Mouse (Mus musculus) CH12.LX (cell line): ENCODE results near the gene Nanog. TPM values are rescaled to one million over a fixed set of nuclear protein-coding genes. Genes with fewer than 3 reads are reported as not detected.

ENCODE experiments used
- DNase-seq: peaks from one replicate; pipeline ENCODE4 v3.0.0-alpha.2; 2013; ENCODE audit errors: extremely low read depth
- H3K27ac ChIP-seq: 2 replicates; pipeline ENCODE4 v1.5.1; 2012; ENCODE audit warnings: low read depth, mild to moderate bottlenecking, control low read depth, moderate library complexity; ENCODE audit not compliant: insufficient read depth
- H3K27me3 ChIP-seq: replicated peaks from 2 replicates; pipeline ENCODE3; 2012; ENCODE audit warnings: inconsistent platforms
- H3K36me3 ChIP-seq, 2 experiments: replicated peaks in 1 of 2; 2 replicates each; pipeline versions ENCODE3 to v1.6.1; 2012; ENCODE audit warnings: inconsistent platforms in 1 of 2, low read length in 1 of 2, mild to moderate bottlenecking in 1 of 2, mixed read lengths in 1 of 2, moderate library complexity in 1 of 2; ENCODE audit not compliant: control insufficient read depth in 1 of 2, insufficient read depth in 1 of 2
- H3K4me1 ChIP-seq, 2 experiments: 2 replicates each; pipeline ENCODE4 v1.6.1; 2012; ENCODE audit warnings: inconsistent platforms in 1 of 2, moderate library complexity in 1 of 2; ENCODE audit not compliant: insufficient read depth in 2 of 2, control insufficient read depth in 1 of 2
- H3K4me2 ChIP-seq: 2 replicates; pipeline ENCODE4 v1.6.1; 2012; ENCODE audit warnings: low read depth, mild to moderate bottlenecking, control low read depth; ENCODE audit not compliant: poor library complexity, insufficient read depth, severe bottlenecking
- H3K4me3 ChIP-seq, 3 experiments: fragments of 150-350 bp in 1 of 3; sonication (generic) in 1 of 3; replicated peaks in 1 of 3; 2 replicates each; pipeline versions ENCODE3 to v1.5.1; 2011 to 2012; ENCODE audit warnings: low read depth in 2 of 3, low read length in 2 of 3, mild to moderate bottlenecking in 2 of 3, moderate library complexity in 2 of 3, control low read depth in 1 of 3, improper control_type of control experiment in 1 of 3, inconsistent platforms in 1 of 3, mixed read lengths in 1 of 3; ENCODE audit not compliant: poor library complexity in 1 of 3
- H3K79me2 ChIP-seq: replicated peaks from 2 replicates; pipeline ENCODE4 v1.6.1; 2012; ENCODE audit warnings: mild to moderate bottlenecking, moderate library complexity; ENCODE audit not compliant: control insufficient read depth, poor library complexity, insufficient read depth, severe bottlenecking; ENCODE audit errors: extremely low read depth
- H3K9ac ChIP-seq: 2 replicates; pipeline ENCODE4 v1.6.1; 2012; ENCODE audit warnings: low read depth, mild to moderate bottlenecking, control low read depth, moderate library complexity; ENCODE audit not compliant: insufficient read depth
- H3K9me3 ChIP-seq: replicated peaks from 2 replicates; pipeline ENCODE3; 2012; ENCODE audit warnings: low read length, inconsistent platforms, mixed read lengths
- BHLHE40 ChIP-seq: IDR thresholded peaks from 2 replicates; pipeline ENCODE4 v1.6.1; 2011; ENCODE audit warnings: mild to moderate bottlenecking, low read depth, low read length, improper control_type of control experiment
- CTCF ChIP-seq, 2 experiments: IDR thresholded peaks in 1 of 2; conservative IDR thresholded peaks in 1 of 2; 2 replicates each; pipeline ENCODE4 v1.5.1; 2011 to 2012; ENCODE audit warnings: low read depth in 2 of 2, low read length in 2 of 2, improper control_type of control experiment in 1 of 2, inconsistent platforms in 1 of 2, mild to moderate bottlenecking in 1 of 2, moderate library complexity in 1 of 2
- EP300 ChIP-seq: IDR thresholded peaks from 2 replicates; pipeline ENCODE4 v1.6.1; 2011; ENCODE audit warnings: low read length, improper control_type of control experiment
- GABPA ChIP-seq: IDR thresholded peaks from 2 replicates; pipeline ENCODE4 v1.6.1; 2012; ENCODE audit warnings: low read depth, low read length, improper control_type of control experiment, inconsistent platforms; ENCODE audit not compliant: insufficient replicate concordance
- HCFC1 ChIP-seq: IDR thresholded peaks from 2 replicates; pipeline ENCODE4 v1.6.1; 2012; ENCODE audit warnings: low read depth, mild to moderate bottlenecking, inconsistent platforms, low read length, improper control_type of control experiment
- JUN ChIP-seq: IDR thresholded peaks from 2 replicates; pipeline ENCODE4 v1.6.1; 2011; ENCODE audit warnings: low read depth, mild to moderate bottlenecking, low read length, improper control_type of control experiment, moderate library complexity; ENCODE audit not compliant: insufficient read depth
- MAFK ChIP-seq: IDR thresholded peaks from 2 replicates; pipeline ENCODE4 v1.6.1; 2011; ENCODE audit warnings: low read length, improper control_type of control experiment; ENCODE audit not compliant: insufficient replicate concordance
- MAX ChIP-seq: IDR thresholded peaks from 2 replicates; pipeline ENCODE4 v1.6.1; 2011; ENCODE audit warnings: low read length, improper control_type of control experiment
- MAZ ChIP-seq: IDR thresholded peaks from 2 replicates; pipeline ENCODE4 v1.6.1; 2012; ENCODE audit warnings: low read depth, mild to moderate bottlenecking, inconsistent platforms, low read length, improper control_type of control experiment, moderate library complexity
- MEF2A ChIP-seq: IDR thresholded peaks from 2 replicates; pipeline ENCODE4 v1.6.1; 2014; ENCODE audit warnings: low read depth, mild to moderate bottlenecking, inconsistent platforms, low read length, improper control_type of control experiment, borderline replicate concordance
- MXI1 ChIP-seq: IDR thresholded peaks from 2 replicates; pipeline ENCODE4 v1.6.1; 2011; ENCODE audit warnings: mild to moderate bottlenecking, low read depth, low read length, improper control_type of control experiment
- NRF1 ChIP-seq: IDR thresholded peaks from 2 replicates; pipeline ENCODE4 v1.6.1; 2014; ENCODE audit warnings: low read depth, mild to moderate bottlenecking, inconsistent platforms, low read length, improper control_type of control experiment, moderate library complexity
- PAX5 ChIP-seq: IDR thresholded peaks from 2 replicates; pipeline ENCODE4 v1.6.1; 2012; ENCODE audit warnings: low read length, inconsistent platforms, mixed read lengths
- POLR2AphosphoS2 ChIP-seq: IDR thresholded peaks from 2 replicates; pipeline ENCODE4 v1.6.1; 2011; ENCODE audit warnings: low read depth, low read length, improper control_type of control experiment
- RAD21 ChIP-seq: IDR thresholded peaks from 2 replicates; pipeline ENCODE4 v1.6.1; 2011; ENCODE audit warnings: low read depth, mild to moderate bottlenecking, low read length, improper control_type of control experiment, moderate library complexity
- RCOR1 ChIP-seq: conservative IDR thresholded peaks from 2 replicates; pipeline ENCODE4 v1.6.1; 2012; ENCODE audit warnings: low read depth, mild to moderate bottlenecking, inconsistent platforms, low read length, improper control_type of control experiment
- SMC3 ChIP-seq: IDR thresholded peaks from 2 replicates; pipeline ENCODE4 v1.6.1; 2011; ENCODE audit warnings: low read depth, low read length, improper control_type of control experiment
- ZC3H11A ChIP-seq: IDR thresholded peaks from 2 replicates; pipeline ENCODE4 v1.6.1; 2012; ENCODE audit warnings: low read depth, mild to moderate bottlenecking, inconsistent platforms, low read length, improper control_type of control experiment
- ZKSCAN1 ChIP-seq: IDR thresholded peaks from 2 replicates; pipeline ENCODE4 v1.6.1; 2012; ENCODE audit warnings: low read depth, inconsistent platforms, low read length, improper control_type of control experiment, borderline replicate concordance
- dilution Hi-C: fragments of 300-500 bp; cut with MboI; formaldehyde crosslinking; loops from 2 replicates; pipeline ENCODE4 v1.14.3; 2020; ENCODE audit warnings: low sequenced_read_pairs; ENCODE audit not compliant: extremely low pct_unique_long_range_greater_than_20kb, extremely low pct_ligation_motif_present
- in situ Hi-C: fragments of 300-500 bp; cut with MboI; formaldehyde crosslinking; loops from 3 replicates; pipeline ENCODE4 v1.14.3; 2019; ENCODE audit warnings: low sequenced_read_pairs, low pct_ligation_motif_present, low pct_unique_long_range_greater_than_20kb, mixed read lengths
- polyA plus RNA-seq: library from polyadenylated mRNA; unstranded; fragments of >175 nt; gene quantifications from 2 replicates; pipeline ENCODE4 v1.2.1, GENCODE M21; 2012; ENCODE audit warnings: low read depth; ENCODE audit not compliant: insufficient read length
- total RNA-seq, 2 experiments: library from RNA; depleted of rRNA; stranded (reverse); fragments of 300-350 nt in 1 of 2; fragments of >200 nt in 1 of 2; gene quantifications; 2 replicates each; pipeline ENCODE4 v1.2.3; 2012 to 2014

Nanog gene
- total and polyA plus RNA-seq, 3 experiments: 0.27 TPM; not detected in 2

- Histone ChIP-seq H3K79me2 (no peaks in the 10 kb centered on the region), H3K27me3 (no peaks in the 10 kb centered on the region), H3K4me2 (no peak overlapping the region), H3K9me3 (no peaks in the 10 kb centered on the region), H3K9ac (no peak overlapping the region), H3K4me3 (no peak overlapping the region), H3K27ac (no peak overlapping the region), H3K36me3 (no peaks in the 10 kb centered on the region), H3K4me1 (peaks cover 2 to 24% of the 10 kb centered on the region in 2 experiments; a peak in 3 of 4 replicates)
- dilution Hi-C loops: no loop called here
- in situ Hi-C loops: loop anchor here (25.0 kb wide), 1 partner anchor 128 kb away; no protein-coding TSS in a partner anchor
- TF ChIP-seq PAX5 (no peak), MXI1 (no peak), JUN (no peak), SMC3 (no peak), MEF2A (no peak), ZKSCAN1 (no peak), ZC3H11A (no peak), GABPA (no peak), HCFC1 (no peak), NRF1 (no peak)
- peak; percentile 47 for DNase-seq
Observed at GRCm38 (mm10) chr6:122659567-122659966, 47.7 kb upstream of the Nanog start.

GRCm38 (mm10) chr6:122660601-122661379 is 46.5 kb upstream of the Nanog start:
- H3K9ac ChIP-seq: no peak overlapping the region

More at GRCm38 (mm10) chr6:122660601-122661379, 46.5 kb upstream of the Nanog start:
- H3K9me3 ChIP-seq: no peaks in the 10 kb centered on the region
- H3K4me1 ChIP-seq: peaks cover 0 to 14% of the 10 kb centered on the region in 2 experiments; a peak in 2 of 4 replicates
- dilution Hi-C loops (no loop called here), in situ Hi-C loops (loop anchor here (25.0 kb wide), 1 partner anchor 127 kb away; no protein-coding TSS in a partner anchor)
- H3K36me3 ChIP-seq: no peaks in the 10 kb centered on the region
- TF ChIP-seq RCOR1 (no peak), SMC3 (peak; percentile 76), MAFK (no peak), HCFC1 (no peak), NRF1 (no peak), EP300 (no peak), RAD21 (peak; percentile 76), ZC3H11A (no peak; the same call in 1 of the 2 replicates), POLR2AphosphoS2 (no peak), CTCF (conservative IDR thresholded peaks at IDR 0.05 in 1 of 2, IDR thresholded peaks at IDR 0.05 in 1 of 2; ENCODE audit: low read depth in 2 of 2, low read length in 2 of 2) (peak; percentile 60 to 82), MEF2A (no peak), MAZ (no peak), BHLHE40 (no peak), MAX (no peak)
- H3K79me2 ChIP-seq: no peaks in the 10 kb centered on the region
- DNase-seq: peak; percentile 70
- no peak overlapping the region for H3K27ac ChIP-seq
- no peak overlapping the region for H3K4me2 ChIP-seq
- H3K4me3 ChIP-seq: no peak overlapping the region
- H3K27me3 ChIP-seq: no peaks in the 10 kb centered on the region
